Mouse (Mus musculus): ENCODE results near the gene Tgm1. TPM values are rescaled to one million over a fixed set of nuclear protein-coding genes. Genes with fewer than 3 reads are reported as not detected.

Tgm1 gene
- total RNA-seq, 1 experiment, result 13.4 TPM

GRCm38 (mm10) chr14:55706051-55706600 lies 7.6 kb downstream of the Tgm1 start:
- in situ Hi-C loops (cut with MboI; ENCODE audit: low sequenced_read_pairs in 2 of 2, unreplicated experiment in 2 of 2), result no loop called here
- TF ChIP-seq HCFC1 (IDR thresholded peaks at IDR 0.05; ENCODE audit: borderline replicate concordance, insufficient read depth, low read length) (no peak), ZNF384 (IDR thresholded peaks at IDR 0.05; ENCODE audit: low read depth, low read length) (no peak)
- no peak for DNase-seq (ENCODE audit: low read depth, low spot score)
- Histone ChIP-seq H3K36me3 (ENCODE audit: control insufficient read depth, insufficient read depth, low read length, poor library complexity, severe bottlenecking) (0 out of 2 replicates have a peak, but pooled peaks cover 2% of the 10 kb centered on the region), H3K4me3 (ENCODE audit: insufficient read depth in 1 of 2, low read depth in 1 of 2, low read length in 2 of 2, poor library complexity in 1 of 2, severe bottlenecking in 1 of 2) (no peak overlapping the region), H3K4me1 (ENCODE audit: control insufficient read depth in 2 of 2, insufficient read depth in 2 of 2, low read length in 2 of 2, poor library complexity in 1 of 2) (peaks cover 9 to 37% of the 10 kb centered on the region in 2 experiments), H3K9ac (ENCODE audit: insufficient read depth, low read depth, low read length, poor library complexity, severe bottlenecking) (no peak overlapping the region), H3K27ac (ENCODE audit: insufficient read depth, low read depth, low read length, poor library complexity, severe bottlenecking) (no peak overlapping the region), H3K9me3 (ENCODE audit: control insufficient read depth, insufficient read depth, low read depth, low read length) (no peaks in the 10 kb centered on the region)

GRCm38 (mm10) chr14:55702761-55703160 lies 11.0 kb downstream of the Tgm1 start:
- H3K27ac ChIP-seq (ENCODE audit: insufficient read depth, low read depth, low read length, poor library complexity, severe bottlenecking), result no peak overlapping the region
- DNase-seq (ENCODE audit: low read depth, low spot score), result no peak
- no peak for TF ChIP-seq MAFK (IDR thresholded peaks at IDR 0.05; ENCODE audit: insufficient read depth, low read depth, low read length)
- no peak overlapping the region for H3K9ac ChIP-seq (ENCODE audit: insufficient read depth, low read depth, low read length, poor library complexity, severe bottlenecking)
- in situ Hi-C loops (cut with MboI; ENCODE audit: low sequenced_read_pairs in 2 of 2, unreplicated experiment in 2 of 2), result no loop called here
- H3K4me3 ChIP-seq (ENCODE audit: insufficient read depth in 1 of 2, low read depth in 1 of 2, low read length in 2 of 2, poor library complexity in 1 of 2, severe bottlenecking in 1 of 2), result no peak overlapping the region
- no peaks in the 10 kb centered on the region for H3K9me3 ChIP-seq (ENCODE audit: control insufficient read depth, insufficient read depth, low read depth, low read length)
- H3K36me3 ChIP-seq (ENCODE audit: control insufficient read depth, insufficient read depth, low read length, poor library complexity, severe bottlenecking), result 0 out of 2 replicates have a peak, but pooled peaks cover 2% of the 10 kb centered on the region
- H3K4me1 ChIP-seq (ENCODE audit: control insufficient read depth in 2 of 2, insufficient read depth in 2 of 2, low read length in 2 of 2, poor library complexity in 1 of 2), result peaks cover 0 to 23% of the 10 kb centered on the region in 2 experiments; a peak in 1 of 4 replicates

- in situ Hi-C loops (cut with MboI; ENCODE audit: low sequenced_read_pairs in 2 of 2, unreplicated experiment in 2 of 2), result no loop called here
- no peak for DNase-seq (ENCODE audit: low read depth, low spot score)
- Histone ChIP-seq H3K36me3 (ENCODE audit: control insufficient read depth, insufficient read depth, low read length, poor library complexity, severe bottlenecking) (0 out of 2 replicates have a peak, but pooled peaks cover 2% of the 10 kb centered on the region), H3K4me3 (ENCODE audit: insufficient read depth in 1 of 2, low read depth in 1 of 2, low read length in 2 of 2, poor library complexity in 1 of 2, severe bottlenecking in 1 of 2) (no peak overlapping the region), H3K9ac (ENCODE audit: insufficient read depth, low read depth, low read length, poor library complexity, severe bottlenecking) (no peak overlapping the region), H3K9me3 (ENCODE audit: control insufficient read depth, insufficient read depth, low read depth, low read length) (no peaks in the 10 kb centered on the region), H3K27ac (ENCODE audit: insufficient read depth, low read depth, low read length, poor library complexity, severe bottlenecking) (no peak overlapping the region), H3K4me1 (ENCODE audit: control insufficient read depth in 2 of 2, insufficient read depth in 2 of 2, low read length in 2 of 2, poor library complexity in 1 of 2) (peaks cover 0 to 23% of the 10 kb centered on the region in 2 experiments; a peak in 1 of 4 replicates)
- TF ChIP-seq MAFK (IDR thresholded peaks at IDR 0.05; ENCODE audit: insufficient read depth, low read depth, low read length) (no peak), ZC3H11A (IDR thresholded peaks at IDR 0.05; ENCODE audit: borderline replicate concordance, low read depth, low read length) (no peak), HCFC1 (IDR thresholded peaks at IDR 0.05; ENCODE audit: borderline replicate concordance, insufficient read depth, low read length) (no peak), CHD2 (IDR thresholded peaks at IDR 0.05; ENCODE audit: low read depth, low read length) (no peak), ZNF384 (IDR thresholded peaks at IDR 0.05; ENCODE audit: low read depth, low read length) (no peak)
These were observed 12.6 kb downstream of the Tgm1 start for GRCm38 (mm10) chr14:55701131-55701530.

- Histone ChIP-seq H3K36me3 (ENCODE audit: control insufficient read depth, insufficient read depth, low read length, poor library complexity, severe bottlenecking) (no peaks in the 10 kb centered on the region), H3K4me1 (ENCODE audit: control insufficient read depth in 2 of 2, insufficient read depth in 2 of 2, low read length in 2 of 2, poor library complexity in 1 of 2) (peaks cover 0 to 8% of the 10 kb centered on the region in 2 experiments; a peak in 1 of 4 replicates), H3K9ac (ENCODE audit: insufficient read depth, low read depth, low read length, poor library complexity, severe bottlenecking) (no peak overlapping the region), H3K9me3 (ENCODE audit: control insufficient read depth, insufficient read depth, low read depth, low read length) (no peaks in the 10 kb centered on the region), H3K27ac (ENCODE audit: insufficient read depth, low read depth, low read length, poor library complexity, severe bottlenecking) (no peak overlapping the region), H3K4me3 (ENCODE audit: insufficient read depth in 1 of 2, low read depth in 1 of 2, low read length in 2 of 2, poor library complexity in 1 of 2, severe bottlenecking in 1 of 2) (no peak overlapping the region)
- no peak for DNase-seq (ENCODE audit: low read depth, low spot score)
- TF ChIP-seq HCFC1 (IDR thresholded peaks at IDR 0.05; ENCODE audit: borderline replicate concordance, insufficient read depth, low read length), result no peak
- no peak for TF ChIP-seq CHD2 (IDR thresholded peaks at IDR 0.05; ENCODE audit: low read depth, low read length)
- TF ChIP-seq MAFK (IDR thresholded peaks at IDR 0.05; ENCODE audit: insufficient read depth, low read depth, low read length), result no peak
- TF ChIP-seq ZC3H11A (IDR thresholded peaks at IDR 0.05; ENCODE audit: borderline replicate concordance, low read depth, low read length), result no peak
- TF ChIP-seq ZNF384 (IDR thresholded peaks at IDR 0.05; ENCODE audit: low read depth, low read length), result no peak
- in situ Hi-C loops (cut with MboI; ENCODE audit: low sequenced_read_pairs in 2 of 2, unreplicated experiment in 2 of 2), result no loop called here
These were observed 16.5 kb downstream of the Tgm1 start for GRCm38 (mm10) chr14:55697226-55697625.

- no peak for DNase-seq (ENCODE audit: low read depth, low spot score)
- in situ Hi-C loops (cut with MboI; ENCODE audit: low sequenced_read_pairs in 2 of 2, unreplicated experiment in 2 of 2), result no loop called here
These were observed 24.3 kb downstream of the Tgm1 start for GRCm38 (mm10) chr14:55689433-55689832.

More at GRCm38 (mm10) chr14:55689433-55689832, 24.3 kb downstream of the Tgm1 start:
- H3K4me1 ChIP-seq (ENCODE audit: control insufficient read depth in 2 of 2, insufficient read depth in 2 of 2, low read length in 2 of 2, poor library complexity in 1 of 2), result no peaks in the 10 kb centered on the region
- H3K4me3 ChIP-seq (ENCODE audit: insufficient read depth in 1 of 2, low read depth in 1 of 2, low read length in 2 of 2, poor library complexity in 1 of 2, severe bottlenecking in 1 of 2), result no peak overlapping the region
- H3K9ac ChIP-seq (ENCODE audit: insufficient read depth, low read depth, low read length, poor library complexity, severe bottlenecking), result no peak overlapping the region
- H3K36me3 ChIP-seq (ENCODE audit: control insufficient read depth, insufficient read depth, low read length, poor library complexity, severe bottlenecking), result no peaks in the 10 kb centered on the region
- no peak overlapping the region for H3K27ac ChIP-seq (ENCODE audit: insufficient read depth, low read depth, low read length, poor library complexity, severe bottlenecking)
- no peaks in the 10 kb centered on the region for H3K9me3 ChIP-seq (ENCODE audit: control insufficient read depth, insufficient read depth, low read depth, low read length)
- TF ChIP-seq CHD2 (IDR thresholded peaks at IDR 0.05; ENCODE audit: low read depth, low read length), result no peak
